Mouse (Mus musculus): ENCODE measurements around the gene Sprtn. TPM values are rescaled to one million over a fixed set of nuclear protein-coding genes. Genes with fewer than 3 reads are reported as not detected.

The Sprtn gene
- polyA plus RNA-seq, 1 experiment: 14.5 TPM

DNA sequence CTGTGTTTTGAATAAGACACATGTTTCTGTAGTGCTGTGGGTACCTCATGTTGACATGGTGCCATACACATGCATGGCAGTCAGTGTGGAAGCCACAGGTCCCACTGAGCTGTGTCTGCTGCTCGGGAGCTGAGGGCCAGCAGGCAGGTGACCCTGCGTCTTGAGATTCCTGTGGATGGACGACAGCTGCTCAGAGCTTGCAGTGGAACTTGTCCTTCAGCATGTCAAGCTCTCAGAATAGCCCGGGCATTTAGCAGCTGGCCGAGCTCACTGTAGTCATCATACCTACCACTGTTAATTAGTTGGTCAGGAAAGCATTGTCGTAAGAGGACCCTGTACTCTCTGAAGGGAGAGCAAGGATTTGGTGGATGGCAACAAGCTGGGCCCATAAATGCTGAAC is 28.0 kb upstream of the Sprtn start:
- peaks cover 33% of the 10 kb centered on the region for H3K4me1 ChIP-seq (ENCODE audit: control insufficient read depth, insufficient read depth, low read length)
- H3K27ac ChIP-seq (ENCODE audit: insufficient read depth, low read depth, low read length): no peak overlapping the region
- no peak for TF ChIP-seq CTCF (IDR thresholded peaks at IDR 0.05; ENCODE audit: low read depth, low read length)
- TF ChIP-seq POLR2A (IDR thresholded peaks at IDR 0.05; ENCODE audit: borderline replicate concordance, low read depth, low read length): no peak
- H3K4me3 ChIP-seq (ENCODE audit: insufficient read depth, low read length): no peak overlapping the region

DNA sequence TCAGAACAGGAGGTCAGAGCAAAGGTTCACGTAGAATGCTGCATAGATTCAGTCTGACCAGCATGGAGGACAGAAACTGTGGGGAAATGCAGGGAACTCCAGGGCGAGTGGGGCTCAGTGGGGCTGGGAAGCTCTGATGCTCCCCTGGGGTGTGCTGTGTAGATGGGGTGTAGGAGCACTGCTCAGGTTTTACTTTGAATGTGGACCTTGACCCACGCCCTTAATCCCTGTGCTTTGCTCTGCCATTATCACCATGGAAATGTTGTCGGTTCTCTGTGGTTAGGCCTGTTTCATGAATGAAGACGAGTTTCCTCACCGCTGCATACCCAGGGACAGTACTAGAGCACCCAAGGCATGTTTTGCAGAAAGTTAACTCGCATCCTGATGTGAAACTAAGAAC is 26.2 kb upstream of the Sprtn start:
- H3K4me3 ChIP-seq (ENCODE audit: insufficient read depth, low read length): no peak overlapping the region
- no peak for TF ChIP-seq CTCF (IDR thresholded peaks at IDR 0.05; ENCODE audit: low read depth, low read length)
- no peak for TF ChIP-seq POLR2A (IDR thresholded peaks at IDR 0.05; ENCODE audit: borderline replicate concordance, low read depth, low read length)
- no peak overlapping the region for H3K27ac ChIP-seq (ENCODE audit: insufficient read depth, low read depth, low read length)
- peaks cover 21% of the 10 kb centered on the region for H3K4me1 ChIP-seq (ENCODE audit: control insufficient read depth, insufficient read depth, low read length)

DNA sequence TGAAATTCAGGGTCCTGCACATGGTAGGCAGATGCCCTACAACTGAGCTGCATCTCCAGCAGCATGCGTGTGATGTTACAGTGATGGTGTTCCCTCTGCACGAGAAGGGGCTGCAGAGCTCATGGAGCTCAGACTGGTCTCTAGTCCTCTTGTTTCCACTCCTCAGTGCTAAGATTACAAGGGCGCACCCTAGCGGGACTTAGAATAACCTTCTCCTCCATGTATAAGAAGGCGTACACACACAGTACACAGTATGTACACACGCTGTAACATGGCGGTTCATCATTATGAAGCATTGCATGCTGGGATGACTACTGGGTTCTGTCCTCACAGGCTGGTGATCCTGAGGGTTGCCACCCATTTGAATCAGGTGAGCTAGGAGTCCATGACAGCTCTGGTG is 25.6 kb upstream of the Sprtn start:
- Histone ChIP-seq H3K4me1 (ENCODE audit: control insufficient read depth, insufficient read depth, low read length) (peaks cover 17% of the 10 kb centered on the region), H3K4me3 (ENCODE audit: insufficient read depth, low read length) (no peak overlapping the region), H3K27ac (ENCODE audit: insufficient read depth, low read depth, low read length) (no peak overlapping the region)
- TF ChIP-seq POLR2A (IDR thresholded peaks at IDR 0.05; ENCODE audit: borderline replicate concordance, low read depth, low read length): no peak
- no peak for TF ChIP-seq CTCF (IDR thresholded peaks at IDR 0.05; ENCODE audit: low read depth, low read length)

DNA sequence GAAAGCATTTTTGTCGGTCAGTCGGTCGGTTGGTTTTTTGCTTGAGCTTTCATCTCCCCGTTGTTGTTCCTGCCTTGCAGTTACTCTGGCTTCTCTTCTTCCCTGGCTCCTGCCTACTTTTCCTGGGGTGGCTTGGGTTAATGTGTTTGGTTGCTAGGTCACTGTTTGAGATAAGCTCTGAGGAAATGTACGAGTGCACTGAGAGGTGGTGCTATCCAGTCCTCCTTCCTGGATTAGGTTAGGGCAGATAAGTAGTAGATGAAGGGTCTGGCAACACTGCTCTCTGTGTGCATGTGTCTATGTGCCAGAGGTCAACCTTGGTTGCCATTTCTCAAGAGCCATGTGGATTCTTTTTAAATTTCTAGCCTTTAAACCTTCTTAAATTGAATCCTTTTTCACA is 25.0 kb upstream of the Sprtn start:
- no peak for TF ChIP-seq POLR2A (IDR thresholded peaks at IDR 0.05; ENCODE audit: borderline replicate concordance, low read depth, low read length)
- no peak for TF ChIP-seq CTCF (IDR thresholded peaks at IDR 0.05; ENCODE audit: low read depth, low read length)
- Histone ChIP-seq H3K4me1 (ENCODE audit: control insufficient read depth, insufficient read depth, low read length) (peaks cover 11% of the 10 kb centered on the region), H3K4me3 (ENCODE audit: insufficient read depth, low read length) (no peak overlapping the region), H3K27ac (ENCODE audit: insufficient read depth, low read depth, low read length) (no peak overlapping the region)

DNA sequence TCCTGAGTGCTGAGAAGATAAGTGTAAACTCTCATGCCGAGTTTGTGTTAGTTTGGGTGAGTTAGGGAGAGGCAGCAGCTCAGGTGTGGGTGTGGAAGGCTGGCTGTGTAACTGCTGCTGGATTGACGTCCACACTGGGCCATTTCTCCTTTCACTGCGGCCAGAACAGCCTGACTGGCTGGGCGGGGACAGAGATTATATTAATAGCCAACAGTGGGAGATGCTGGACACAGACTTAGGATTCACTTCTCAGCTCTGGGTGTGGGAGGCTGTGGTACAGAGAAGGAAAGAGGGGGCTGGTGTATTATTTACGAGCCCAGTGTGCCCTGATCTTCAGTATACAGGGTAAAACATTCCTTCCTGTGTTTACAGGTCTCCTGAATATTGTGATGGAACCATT is 19.5 kb upstream of the Sprtn start:
- no peak for TF ChIP-seq POLR2A (IDR thresholded peaks at IDR 0.05; ENCODE audit: borderline replicate concordance, low read depth, low read length)
- TF ChIP-seq CTCF (IDR thresholded peaks at IDR 0.05; ENCODE audit: low read depth, low read length): no peak
- no peak overlapping the region for H3K4me3 ChIP-seq (ENCODE audit: insufficient read depth, low read length)
- no peak overlapping the region for H3K27ac ChIP-seq (ENCODE audit: insufficient read depth, low read depth, low read length)
- no peaks in the 10 kb centered on the region for H3K4me1 ChIP-seq (ENCODE audit: control insufficient read depth, insufficient read depth, low read length)

DNA sequence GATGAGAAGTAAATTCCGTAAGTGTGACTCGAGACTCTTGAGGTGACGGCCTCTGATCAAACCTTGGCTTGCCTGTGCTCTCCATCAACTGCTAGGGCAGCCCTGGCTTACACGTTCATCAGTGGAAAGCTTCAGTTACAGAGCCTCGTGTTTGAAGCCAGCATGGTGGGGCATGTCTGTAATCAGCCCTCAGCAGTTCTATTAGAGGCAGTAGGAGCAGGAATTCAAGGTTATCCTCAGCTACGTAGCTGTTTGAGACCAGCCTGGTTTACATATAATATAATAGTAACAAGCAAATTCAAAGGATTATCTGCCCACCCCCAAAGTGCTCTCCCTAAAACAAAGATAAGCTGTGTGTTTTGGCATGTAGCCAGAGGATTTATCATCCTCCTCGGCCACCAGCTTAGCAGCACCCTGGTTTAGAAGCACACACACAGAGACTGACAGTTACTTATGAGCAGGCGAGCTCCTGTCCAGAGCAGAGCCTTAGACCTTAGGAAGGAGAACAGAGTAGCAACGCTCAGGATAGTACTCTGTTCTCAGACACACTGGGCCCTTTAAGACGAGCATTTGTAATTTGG is 18.6 kb upstream of the Sprtn start:
- H3K4me3 ChIP-seq (ENCODE audit: insufficient read depth, low read length): no peak overlapping the region
- H3K27ac ChIP-seq (ENCODE audit: insufficient read depth, low read depth, low read length): no peak overlapping the region
- no peaks in the 10 kb centered on the region for H3K4me1 ChIP-seq (ENCODE audit: control insufficient read depth, insufficient read depth, low read length)
- TF ChIP-seq CTCF (IDR thresholded peaks at IDR 0.05; ENCODE audit: low read depth, low read length): no peak
- no peak for TF ChIP-seq POLR2A (IDR thresholded peaks at IDR 0.05; ENCODE audit: borderline replicate concordance, low read depth, low read length)

DNA sequence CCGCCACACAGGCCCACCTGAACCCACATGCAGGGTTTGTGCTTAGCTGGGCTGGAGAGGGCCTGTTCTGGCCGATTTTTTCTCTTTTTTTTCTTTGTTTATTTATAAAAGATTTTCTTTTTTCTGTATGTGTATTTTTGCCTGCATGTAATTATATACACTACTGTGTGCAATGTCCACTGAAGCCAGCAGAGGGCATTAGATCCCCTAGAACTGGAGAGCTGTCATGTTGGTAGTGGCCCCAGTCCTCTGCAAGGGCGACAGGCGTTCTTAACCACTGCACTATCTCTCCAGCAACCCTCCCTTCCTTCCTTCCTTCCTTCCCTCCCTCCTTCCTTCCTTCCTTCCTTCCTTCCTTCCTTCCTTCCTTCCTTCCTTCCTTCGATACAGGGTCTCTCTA is 9.3 kb upstream of the Sprtn start:
- no peak for TF ChIP-seq POLR2A (IDR thresholded peaks at IDR 0.05; ENCODE audit: borderline replicate concordance, low read depth, low read length)
- no peak for TF ChIP-seq CTCF (IDR thresholded peaks at IDR 0.05; ENCODE audit: low read depth, low read length)

DNA sequence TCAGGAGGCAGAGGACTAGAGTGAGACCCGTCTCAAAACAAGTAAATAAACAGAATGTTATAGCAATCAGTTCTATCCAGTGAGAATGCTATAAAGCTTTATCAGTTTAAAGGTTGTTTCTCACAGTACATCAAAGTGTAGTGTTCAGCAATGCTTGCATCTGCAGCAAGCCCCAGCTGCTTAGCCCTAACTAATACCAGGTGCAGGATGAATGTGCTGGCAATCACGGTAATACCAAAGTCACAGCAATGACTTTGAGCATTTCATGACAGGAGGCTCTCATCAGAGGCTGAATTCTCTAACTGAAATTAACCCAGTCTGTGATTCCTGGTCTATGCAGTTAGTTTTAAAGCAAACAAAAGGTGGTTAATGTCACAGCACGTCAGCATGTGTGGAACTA is 5.1 kb upstream of the Sprtn start:
- Histone ChIP-seq H3K4me3 (ENCODE audit: insufficient read depth, low read length) (no peak overlapping the region), H3K27ac (ENCODE audit: insufficient read depth, low read depth, low read length) (no peak overlapping the region), H3K4me1 (ENCODE audit: control insufficient read depth, insufficient read depth, low read length) (peaks cover 19% of the 10 kb centered on the region)
- TF ChIP-seq POLR2A (IDR thresholded peaks at IDR 0.05; ENCODE audit: borderline replicate concordance, low read depth, low read length): no peak
- no peak for TF ChIP-seq CTCF (IDR thresholded peaks at IDR 0.05; ENCODE audit: low read depth, low read length)

More for the DNA sequence above, 9.3 kb upstream of the Sprtn start:
- Histone ChIP-seq H3K4me3 (ENCODE audit: insufficient read depth, low read length) (no peak overlapping the region), H3K4me1 (ENCODE audit: control insufficient read depth, insufficient read depth, low read length) (no peaks in the 10 kb centered on the region), H3K27ac (ENCODE audit: insufficient read depth, low read depth, low read length) (no peak overlapping the region)

DNA sequence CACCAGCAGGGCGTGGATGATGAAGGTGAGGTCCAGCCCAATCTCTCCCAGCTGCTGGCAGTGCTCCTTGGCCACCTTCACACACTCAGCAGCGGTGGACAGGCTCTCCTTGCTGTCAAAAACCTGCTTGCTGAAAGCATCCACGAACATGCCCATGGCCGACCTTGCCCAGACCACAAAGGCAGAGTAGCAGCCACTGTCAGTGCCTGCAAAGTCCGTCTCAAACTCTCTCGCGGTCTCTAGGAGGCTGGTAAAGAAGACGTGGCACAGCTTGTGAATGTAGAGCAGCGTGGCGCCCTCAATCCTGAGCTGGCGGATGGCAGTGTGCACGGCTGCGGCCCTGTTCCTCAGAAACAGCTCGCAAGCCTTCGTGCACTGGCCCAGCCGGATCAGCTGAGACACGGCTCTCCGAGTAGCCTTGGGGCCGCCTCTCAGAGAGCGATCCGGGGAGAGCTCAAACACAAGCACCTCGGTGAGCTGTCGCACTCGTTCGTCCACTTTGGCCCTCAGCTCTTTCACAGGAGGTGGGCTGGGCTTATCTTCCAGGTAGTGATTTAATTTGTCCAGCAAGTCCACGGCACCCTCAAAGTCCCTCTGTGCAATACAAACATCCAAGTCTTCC is 1.6 kb upstream of the Sprtn start:
- H3K4me1 ChIP-seq (ENCODE audit: control insufficient read depth, insufficient read depth, low read length): peaks cover 26% of the 10 kb centered on the region
- TF ChIP-seq CTCF (IDR thresholded peaks at IDR 0.05; ENCODE audit: low read depth, low read length): no peak
- no peak for TF ChIP-seq POLR2A (IDR thresholded peaks at IDR 0.05; ENCODE audit: borderline replicate concordance, low read depth, low read length)
- H3K27ac ChIP-seq (ENCODE audit: insufficient read depth, low read depth, low read length): no peak overlapping the region
- peak overlapping the region; percentile 83 for H3K4me3 ChIP-seq (ENCODE audit: insufficient read depth, low read length)

DNA sequence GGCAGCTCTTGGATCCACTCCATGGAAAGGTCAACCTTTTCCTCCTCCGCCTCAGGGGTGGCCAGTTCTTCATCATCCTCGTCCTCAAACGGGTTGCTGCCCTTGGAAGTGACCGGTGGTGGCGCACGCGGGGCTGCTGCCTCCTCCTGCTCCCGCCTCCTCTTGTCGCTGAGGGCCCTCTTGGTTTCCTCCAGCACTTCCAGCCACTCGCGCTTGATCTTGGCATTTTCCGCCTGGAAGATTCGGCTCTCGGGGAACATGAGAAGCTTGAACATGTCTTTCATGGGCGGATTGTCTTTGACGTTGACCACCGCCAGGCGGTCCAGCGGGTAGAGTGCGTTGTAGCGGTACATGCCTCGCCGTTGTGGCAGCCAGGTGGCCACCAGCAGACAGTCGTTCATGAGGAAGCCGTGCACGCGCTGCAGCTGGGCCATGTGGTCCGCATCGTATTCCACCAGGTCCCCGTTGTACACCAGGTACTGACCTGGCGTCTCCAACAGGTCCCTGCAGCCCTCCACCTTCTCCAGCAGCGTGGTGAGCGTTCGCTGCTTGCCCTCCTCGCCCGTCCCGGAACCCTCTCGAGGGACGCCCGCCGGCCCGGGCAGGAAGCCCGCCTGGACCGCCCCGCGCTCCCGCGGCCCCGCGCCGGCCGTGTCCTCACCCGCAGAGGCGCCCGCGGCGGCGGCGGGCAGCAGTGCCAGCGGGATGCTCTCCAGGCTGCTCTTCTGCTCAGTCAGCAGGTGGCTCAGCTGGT is 877 bp upstream of the Sprtn start:
- TF ChIP-seq CTCF (IDR thresholded peaks at IDR 0.05; ENCODE audit: low read depth, low read length) (peak; percentile 47), POLR2A (IDR thresholded peaks at IDR 0.05; ENCODE audit: borderline replicate concordance, low read depth, low read length) (no peak)
- Histone ChIP-seq H3K4me1 (ENCODE audit: control insufficient read depth, insufficient read depth, low read length) (peaks cover 26% of the 10 kb centered on the region), H3K4me3 (ENCODE audit: insufficient read depth, low read length) (peak overlapping the region; percentile 83), H3K27ac (ENCODE audit: insufficient read depth, low read depth, low read length) (peak overlapping the region; percentile 62)
